Mouse (Mus musculus) neural tube, embryonic 15.5 days (tissue): ENCODE data around the gene Vgll1. TPM values are rescaled to one million over a fixed set of nuclear protein-coding genes. Genes with fewer than 3 reads are reported as not detected.

Source experiments
- ATAC-seq: fragments of 200-750 bp; cut with Nextera tagmentation; 2 replicates; pipeline ENCODE4 v1.8.0; 2017; ENCODE audit warnings: mild to moderate bottlenecking, moderate TSS enrichment, moderate library complexity; ENCODE audit not compliant: low FRiP score
- H3K27ac ChIP-seq: fragments of 300-500 bp; sonication (generic); replicated peaks from 2 replicates; pipeline ENCODE4 v1.5.1; 2015; ENCODE audit warnings: mild to moderate bottlenecking, inconsistent platforms
- H3K27me3 ChIP-seq: fragments of 300-500 bp; sonication (generic); replicated peaks from 2 replicates; pipeline ENCODE4 v1.6.1; 2015; ENCODE audit warnings: inconsistent platforms
- H3K36me3 ChIP-seq: fragments of 300-500 bp; sonication (generic); 2 replicates; pipeline ENCODE4 v1.6.1; 2015; ENCODE audit warnings: inconsistent platforms
- H3K4me1 ChIP-seq: fragments of 300-500 bp; sonication (generic); 2 replicates; pipeline ENCODE4 v1.6.1; 2015; ENCODE audit warnings: inconsistent platforms
- H3K4me2 ChIP-seq: fragments of 300-500 bp; sonication (generic); 2 replicates; pipeline ENCODE4 v1.6.1; 2015; ENCODE audit warnings: inconsistent platforms, mild to moderate bottlenecking, moderate library complexity
- H3K4me3 ChIP-seq: fragments of 300-500 bp; sonication (generic); replicated peaks from 2 replicates; pipeline ENCODE4 v1.5.1; 2015; ENCODE audit warnings: mild to moderate bottlenecking, inconsistent platforms
- H3K9ac ChIP-seq: fragments of 300-500 bp; sonication (generic); replicated peaks from 2 replicates; pipeline ENCODE4 v1.6.1; 2015; ENCODE audit warnings: mild to moderate bottlenecking, inconsistent platforms
- H3K9me3 ChIP-seq: fragments of 300-500 bp; sonication (generic); replicated peaks from 2 replicates; pipeline ENCODE4 v1.6.1; 2016; ENCODE audit warnings: inconsistent platforms
- WGBS: fragments of 180-500 bp; shearing (Covaris S2); methylation state at CpG from one replicate; pipeline ENCODE4 v1.1.7; 2015; ENCODE audit warnings: mixed read lengths; 5-methylcytosine and 5-hydroxymethylcytosine counted together
- polyA plus RNA-seq: library from polyadenylated mRNA; unstranded; fragments of >200 nt; fragmentation: Nextera tagmentation; extraction: Ambion mirVana; gene quantifications from 2 replicates; pipeline ENCODE4 v1.2.1, GENCODE M21; 2015

Vgll1 gene
- polyA plus RNA-seq, 1 experiment from 2014 or later = not detected

DNA sequence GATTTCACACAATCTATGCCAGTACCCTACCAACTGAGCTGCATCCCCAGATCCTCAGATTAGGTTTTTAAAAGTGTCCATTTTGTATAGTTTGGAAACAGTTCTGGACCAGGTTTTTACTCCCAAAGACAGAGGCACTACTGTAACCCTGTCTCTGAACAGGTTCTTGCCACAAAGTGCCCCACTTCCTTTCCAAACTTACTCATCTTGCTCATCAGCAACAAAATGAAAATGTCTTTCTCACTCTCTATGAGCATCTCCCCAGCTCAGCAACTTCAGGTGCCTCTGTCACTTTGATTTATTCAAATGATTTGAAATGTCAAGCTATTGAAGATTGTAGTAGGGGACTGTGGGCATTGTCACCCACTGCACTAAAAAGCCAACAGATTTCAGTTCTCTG, 49.7 kb downstream of the Vgll1 start:
- Histone ChIP-seq H3K4me1 (no peaks in the 10 kb centered on the region), H3K4me2 (no peak overlapping the region), H3K36me3 (no peaks in the 10 kb centered on the region), H3K9ac (no peak overlapping the region), H3K27me3 (no peaks in the 10 kb centered on the region), H3K9me3 (no peaks in the 10 kb centered on the region), H3K4me3 (no peak overlapping the region), H3K27ac (no peak overlapping the region)
- no peak for ATAC-seq

DNA sequence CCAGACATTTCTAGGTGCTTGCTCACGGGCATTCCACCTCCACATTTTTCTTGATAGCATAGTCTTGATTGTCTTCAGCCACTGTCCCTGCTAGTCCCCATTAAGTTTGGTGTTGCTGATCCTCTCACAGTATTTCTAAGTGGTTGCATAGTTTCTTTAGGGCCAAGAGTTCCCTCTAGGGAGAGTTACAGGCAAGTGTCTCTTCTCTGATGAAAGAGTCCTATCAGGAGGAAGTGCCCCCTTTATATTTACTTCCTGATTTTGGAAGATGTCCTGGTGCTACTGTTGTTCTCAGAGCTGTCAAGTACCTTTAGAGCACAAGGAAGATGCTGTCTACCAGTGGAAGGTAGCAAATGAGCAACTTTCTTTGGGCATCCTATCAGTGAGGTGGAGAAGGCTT, 65.6 kb downstream of the Vgll1 start:
- Histone ChIP-seq H3K4me2 (no peak overlapping the region), H3K9me3 (no peaks in the 10 kb centered on the region), H3K4me1 (no peaks in the 10 kb centered on the region), H3K27me3 (no peaks in the 10 kb centered on the region), H3K27ac (no peak overlapping the region), H3K9ac (no peak overlapping the region), H3K4me3 (no peak overlapping the region), H3K36me3 (no peaks in the 10 kb centered on the region)
- ATAC-seq = no peak
- 90% methylated on average over 1 of the region's 1 CpGs for WGBS

Other genes with a start within 250 kb of the Vgll1 start
- gene Adgrg4, start 217.9 kb upstream of the Vgll1 start, polyA plus RNA-seq = not detected in 2 replicates
- 0.10 and 0.33 TPM in 2 replicates for gene Brs3, start 45.0 kb upstream of the Vgll1 start, polyA plus RNA-seq
- gene Htatsf1, start 34.5 kb upstream of the Vgll1 start, polyA plus RNA-seq = 82.3 and 87.1 TPM in 2 replicates
- gene Cd40lg, start 124.0 kb downstream of the Vgll1 start, polyA plus RNA-seq = not detected in 2 replicates